Mouse (Mus musculus) embryonic facial prominence, embryonic 14.5 days (tissue): ENCODE data around the gene Rpl12. TPM values are rescaled to one million over a fixed set of nuclear protein-coding genes. Genes with fewer than 3 reads are reported as not detected.

ENCODE experiments used
- ATAC-seq: fragments of 200-750 bp; cut with Nextera tagmentation; 2 replicates; pipeline ENCODE4 v1.8.0; 2017; ENCODE audit warnings: low read depth, moderate number of reproducible peaks, moderate TSS enrichment
- DNase-seq: peaks from one replicate; pipeline ENCODE4 v3.0.0-alpha.2; 2015; ENCODE audit warnings: low spot score
- H3K27ac ChIP-seq: fragments of 300-500 bp; sonication (generic); replicated peaks from 2 replicates; pipeline ENCODE4 v1.5.1; 2014; ENCODE audit warnings: low read depth, mild to moderate bottlenecking, low read length, moderate library complexity
- H3K27me3 ChIP-seq: fragments of 300-500 bp; sonication (generic); replicated peaks from 2 replicates; pipeline ENCODE4 v1.6.1; 2014; ENCODE audit warnings: low read length; ENCODE audit not compliant: control insufficient read depth, insufficient read depth
- H3K36me3 ChIP-seq: fragments of 300-500 bp; sonication (generic); 2 replicates; pipeline ENCODE4 v1.6.1; 2014; ENCODE audit warnings: low read length, mixed read lengths; ENCODE audit not compliant: control insufficient read depth, insufficient read depth
- H3K4me1 ChIP-seq: fragments of 300-500 bp; sonication (generic); 2 replicates; pipeline ENCODE4 v1.6.1; 2014; ENCODE audit warnings: antibody characterized with exemption, low read length; ENCODE audit not compliant: control insufficient read depth, insufficient read depth
- H3K4me2 ChIP-seq: fragments of 300-500 bp; sonication (generic); 2 replicates; pipeline ENCODE4 v1.6.1; 2014; ENCODE audit warnings: low read depth, mild to moderate bottlenecking, low read length, moderate library complexity, mixed read lengths
- H3K4me3 ChIP-seq: fragments of 300-500 bp; sonication (generic); 2 replicates; pipeline ENCODE4 v1.5.1; 2014; ENCODE audit warnings: low read depth, mild to moderate bottlenecking, low read length
- H3K9ac ChIP-seq: fragments of 300-500 bp; sonication (generic); 2 replicates; pipeline ENCODE4 v1.6.1; 2014; ENCODE audit warnings: low read depth, mild to moderate bottlenecking, low read length, moderate library complexity, mixed read lengths
- H3K9me3 ChIP-seq: fragments of 300-500 bp; sonication (generic); 2 replicates; pipeline ENCODE4 v1.6.1; 2016; ENCODE audit warnings: low read length; ENCODE audit not compliant: control insufficient read depth
- WGBS: fragments of 180-500 bp; shearing (Covaris S2); extraction: QIAGEN DNeasy Blood & Tissue Kit; methylation state at CpG from one replicate; pipeline ENCODE4 v1.1.7; 2014; 5-methylcytosine and 5-hydroxymethylcytosine counted together
- polyA plus RNA-seq: library from polyadenylated mRNA; unstranded; fragments of >200 nt; fragmentation: Nextera tagmentation; extraction: Ambion mirVana; gene quantifications from 2 replicates; pipeline ENCODE4 v1.2.1, GENCODE M21; 2014

Rpl12 gene
- polyA plus RNA-seq, 1 experiment from 2014 or later: 237 TPM

GRCm38 (mm10) chr2:32966689-32967631 is 5.6 kb downstream of the Rpl12 start:
- Histone ChIP-seq H3K4me1 (peaks cover 18% of the 10 kb centered on the region), H3K36me3 (peaks cover 24% of the 10 kb centered on the region), H3K9me3 (no peaks in the 10 kb centered on the region), H3K27me3 (no peaks in the 10 kb centered on the region), H3K4me2 (peak overlapping the region; percentile 93), H3K9ac (peak overlapping the region; percentile 84), H3K4me3 (peak overlapping the region; percentile 70), H3K27ac (peak overlapping the region; percentile 98)
- ATAC-seq: peak; percentile 85
- DNase-seq: peak; percentile 94
- WGBS: 1% methylated on average over 49 of the region's 55 CpGs

GRCm38 (mm10) chr2:32968024-32968614 is 6.8 kb downstream of the Rpl12 start:
- Histone ChIP-seq H3K36me3 (peaks cover 26% of the 10 kb centered on the region), H3K9ac (peak overlapping the region; percentile 84; the same call in 1 of the 2 replicates), H3K4me1 (peaks cover 18% of the 10 kb centered on the region), H3K27me3 (no peaks in the 10 kb centered on the region), H3K9me3 (no peaks in the 10 kb centered on the region), H3K4me3 (no peak overlapping the region), H3K27ac (0 out of 2 replicates have a peak overlapping the region, but pooled peaks have one; percentile 98), H3K4me2 (peak overlapping the region; percentile 93)
- ATAC-seq (no peak), DNase-seq (no peak)
- WGBS: 90% methylated on average over 9 of the region's 9 CpGs

- Histone ChIP-seq H3K4me1 (peaks cover 10% of the 10 kb centered on the region), H3K4me3 (no peak overlapping the region), H3K9me3 (no peaks in the 10 kb centered on the region), H3K9ac (no peak overlapping the region), H3K27ac (no peak overlapping the region), H3K4me2 (no peak overlapping the region), H3K27me3 (no peaks in the 10 kb centered on the region), H3K36me3 (peaks cover 25% of the 10 kb centered on the region)
- WGBS: 90% methylated on average over 8 of the region's 8 CpGs
- no peak for ATAC-seq
- no peak for DNase-seq
Measured at GRCm38 (mm10) chr2:32969326-32969725, 8.0 kb downstream of the Rpl12 start.

DNA sequence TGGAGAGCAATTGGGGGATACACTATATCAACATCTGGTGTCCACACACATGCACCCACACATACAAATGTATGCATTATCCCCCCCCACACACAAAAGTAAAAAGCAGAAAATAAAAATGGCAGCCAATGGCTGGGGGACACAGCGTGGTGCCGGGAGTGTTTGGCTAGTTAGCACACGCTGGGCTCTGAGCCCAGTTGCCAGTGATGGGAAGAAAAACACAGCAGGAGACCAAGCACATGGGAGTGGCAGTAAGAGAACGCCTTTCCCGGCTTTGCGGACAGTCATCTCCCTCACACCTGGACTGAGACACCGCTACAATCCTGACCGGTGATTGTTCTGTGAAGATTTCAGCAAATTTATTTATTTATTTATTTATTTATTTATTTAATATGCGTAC is 9.9 kb downstream of the Rpl12 start:
- H3K36me3 ChIP-seq: peaks cover 31% of the 10 kb centered on the region; the same call in 1 of the 2 replicates
- H3K4me3 ChIP-seq: no peak overlapping the region
- H3K27ac ChIP-seq: no peak overlapping the region
- peaks cover 9% of the 10 kb centered on the region for H3K4me1 ChIP-seq
- no peaks in the 10 kb centered on the region for H3K27me3 ChIP-seq
- H3K9me3 ChIP-seq: no peaks in the 10 kb centered on the region
- DNase-seq: no peak
- no peak for ATAC-seq
- no peak overlapping the region for H3K9ac ChIP-seq
- 51% methylated on average over 9 of the region's 9 CpGs for WGBS
- no peak overlapping the region for H3K4me2 ChIP-seq

DNA sequence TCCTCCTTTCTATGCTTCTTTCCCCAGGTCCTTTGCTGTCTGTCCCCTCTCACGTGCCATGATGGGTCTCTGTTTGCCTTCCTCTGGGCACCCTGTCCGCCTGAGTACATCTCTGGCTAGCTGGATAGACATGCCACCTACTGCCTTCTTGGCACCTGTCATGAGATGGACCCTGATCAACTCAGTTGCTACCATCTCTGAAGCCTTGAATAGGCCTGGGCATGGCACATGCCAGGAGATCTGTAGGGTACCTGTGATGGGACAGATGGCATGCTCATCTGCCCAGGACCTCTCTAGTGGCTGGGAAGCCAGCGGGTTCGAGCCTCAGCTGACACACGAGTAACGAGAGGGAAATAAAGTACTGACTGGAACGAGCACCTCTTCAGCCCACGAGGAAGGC is 12.9 kb downstream of the Rpl12 start:
- Histone ChIP-seq H3K27ac (no peak overlapping the region), H3K4me1 (no peaks in the 10 kb centered on the region), H3K36me3 (peaks cover 31% of the 10 kb centered on the region; the same call in 1 of the 2 replicates), H3K9me3 (no peaks in the 10 kb centered on the region), H3K4me3 (no peak overlapping the region), H3K9ac (no peak overlapping the region), H3K27me3 (no peaks in the 10 kb centered on the region), H3K4me2 (no peak overlapping the region)
- ATAC-seq: no peak
- DNase-seq: no peak
- 89% methylated on average over 8 of the region's 8 CpGs for WGBS

GRCm38 (mm10) chr2:32977114-32977513 is 15.8 kb downstream of the Rpl12 start:
- ATAC-seq: no peak
- H3K4me3 ChIP-seq: no peak overlapping the region
- no peak for DNase-seq
- no peak overlapping the region for H3K9ac ChIP-seq
- H3K4me1 ChIP-seq: peaks cover 8% of the 10 kb centered on the region
- H3K27me3 ChIP-seq: no peaks in the 10 kb centered on the region
- no peak overlapping the region for H3K27ac ChIP-seq
- H3K4me2 ChIP-seq: no peak overlapping the region
- peaks cover 31% of the 10 kb centered on the region; the same call in 1 of the 2 replicates for H3K36me3 ChIP-seq
- H3K9me3 ChIP-seq: no peaks in the 10 kb centered on the region
- WGBS: 71% methylated on average over 5 of the region's 5 CpGs

GRCm38 (mm10) chr2:32978675-32979074 is 17.3 kb downstream of the Rpl12 start:
- Histone ChIP-seq H3K27me3 (no peaks in the 10 kb centered on the region), H3K9me3 (no peaks in the 10 kb centered on the region), H3K27ac (no peak overlapping the region), H3K4me3 (no peak overlapping the region), H3K4me2 (no peak overlapping the region), H3K4me1 (peaks cover 11% of the 10 kb centered on the region), H3K9ac (no peak overlapping the region), H3K36me3 (peaks cover 19% of the 10 kb centered on the region; the same call in 1 of the 2 replicates)
- ATAC-seq: no peak
- WGBS: 75% methylated on average over 3 of the region's 3 CpGs
- no peak for DNase-seq

GRCm38 (mm10) chr2:32979675-32980074 is 18.3 kb downstream of the Rpl12 start:
- no peaks in the 10 kb centered on the region for H3K9me3 ChIP-seq
- H3K27ac ChIP-seq: no peak overlapping the region
- 89% methylated on average over 7 of the region's 7 CpGs for whole genome bisulfite sequencing
- no peak for ATAC-seq
- no peaks in the 10 kb centered on the region for H3K27me3 ChIP-seq
- no peak overlapping the region for H3K4me3 ChIP-seq
- H3K4me2 ChIP-seq: no peak overlapping the region
- peaks cover 11% of the 10 kb centered on the region for H3K4me1 ChIP-seq
- peaks cover 10% of the 10 kb centered on the region; the same call in 1 of the 2 replicates for H3K36me3 ChIP-seq
- no peak overlapping the region for H3K9ac ChIP-seq
- no peak for DNase-seq
